Mouse (Mus musculus): Measurements from ENCODE around the gene Mpc1. TPM values are rescaled to one million over a fixed set of nuclear protein-coding genes. Genes with fewer than 3 reads are reported as not detected.

The Mpc1 gene
- polyA plus RNA-seq, 1 experiment from 2014 or later: 77.0 TPM

DNA sequence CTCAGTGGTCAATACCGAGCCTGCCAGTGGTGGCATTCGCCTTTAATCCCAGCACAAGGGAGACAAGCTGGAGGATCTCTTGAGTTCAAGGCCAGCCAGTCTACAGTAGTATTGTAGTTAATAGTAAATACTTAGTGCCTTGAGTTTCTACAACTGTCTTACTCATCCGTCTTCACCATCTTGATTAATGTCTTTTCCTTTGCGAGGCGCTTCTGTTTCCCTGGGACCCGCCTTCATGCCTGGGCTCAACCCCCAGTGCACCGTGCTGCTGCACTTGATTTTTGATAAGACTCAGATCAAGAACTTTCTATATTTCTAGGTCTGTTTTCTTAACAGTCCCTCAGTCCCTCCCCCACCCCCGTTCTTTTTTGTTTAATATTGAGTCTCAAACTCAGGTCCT is 2.4 kb downstream of the Mpc1 start:
- Histone ChIP-seq H3K27ac (replicated peaks) (no peak overlapping the region), H3K27me3 (ENCODE audit: low read depth, poor library complexity, severe bottlenecking) (peaks cover 21% of the 10 kb centered on the region), H3K36me3 (0 out of 2 replicates have a peak, but pooled peaks cover 3% of the 10 kb centered on the region), H3K4me3 (peak overlapping the region; percentile 87), H3K4me1 (peaks cover 26% of the 10 kb centered on the region), H3K9me3 (replicated peaks) (no peaks in the 10 kb centered on the region)
- no peak for DNase-seq (ENCODE audit: low spot score)
- WGBS: 48% methylated on average over 8 of the region's 8 CpGs

DNA sequence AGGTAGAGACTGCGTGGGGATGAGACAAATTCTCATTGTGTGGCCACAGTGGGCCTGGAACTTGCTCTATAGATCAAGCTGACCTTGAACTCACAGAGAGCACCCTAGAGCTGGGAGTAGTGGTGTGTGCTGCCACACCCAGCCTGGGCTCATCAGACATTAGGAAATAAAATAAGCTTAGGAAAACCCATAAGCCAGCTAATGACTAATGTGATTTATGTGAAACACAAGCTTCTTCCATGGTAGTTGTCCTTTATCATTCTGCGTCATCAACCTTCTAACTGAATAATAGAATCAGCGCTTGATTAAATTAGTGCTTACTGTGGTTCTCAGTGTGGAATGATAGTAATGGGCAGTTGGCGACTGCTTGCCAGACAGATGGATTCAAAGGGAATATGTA is 4.3 kb downstream of the Mpc1 start:
- H3K27me3 ChIP-seq (ENCODE audit: low read depth, poor library complexity, severe bottlenecking): peaks cover 21% of the 10 kb centered on the region
- peaks cover 26% of the 10 kb centered on the region for H3K4me1 ChIP-seq
- WGBS: 89% methylated on average over 4 of the region's 4 CpGs
- H3K9me3 ChIP-seq (replicated peaks): no peaks in the 10 kb centered on the region
- no peak overlapping the region for H3K27ac ChIP-seq (replicated peaks)
- 0 out of 2 replicates have a peak, but pooled peaks cover 3% of the 10 kb centered on the region for H3K36me3 ChIP-seq
- no peak for DNase-seq (ENCODE audit: low spot score)
- H3K4me3 ChIP-seq: no peak overlapping the region

GRCm38 (mm10) chr17:8289993-8290679 is 7.4 kb downstream of the Mpc1 start:
- Histone ChIP-seq H3K4me1 (peaks cover 1% of the 10 kb centered on the region; the same call in 1 of the 2 replicates), H3K27ac (replicated peaks) (no peak overlapping the region), H3K36me3 (0 out of 2 replicates have a peak, but pooled peaks cover 3% of the 10 kb centered on the region), H3K27me3 (ENCODE audit: low read depth, poor library complexity, severe bottlenecking) (peaks cover 11% of the 10 kb centered on the region), H3K4me3 (no peak overlapping the region), H3K9me3 (replicated peaks) (no peaks in the 10 kb centered on the region)
- WGBS: 83% methylated on average over 3 of the region's 3 CpGs
- no peak for DNase-seq (ENCODE audit: low spot score)

GRCm38 (mm10) chr17:8290736-8291135 is 8.0 kb downstream of the Mpc1 start:
- Histone ChIP-seq H3K27ac (replicated peaks) (no peak overlapping the region), H3K4me1 (no peaks in the 10 kb centered on the region), H3K36me3 (0 out of 2 replicates have a peak, but pooled peaks cover 3% of the 10 kb centered on the region), H3K9me3 (replicated peaks) (no peaks in the 10 kb centered on the region), H3K4me3 (no peak overlapping the region), H3K27me3 (ENCODE audit: low read depth, poor library complexity, severe bottlenecking) (peaks cover 5% of the 10 kb centered on the region)
- no peak for DNase-seq (ENCODE audit: low spot score)

GRCm38 (mm10) chr17:8295825-8296224 is 13.1 kb downstream of the Mpc1 start:
- Histone ChIP-seq H3K27me3 (ENCODE audit: low read depth, poor library complexity, severe bottlenecking) (no peaks in the 10 kb centered on the region), H3K9me3 (replicated peaks) (no peaks in the 10 kb centered on the region)

DNA sequence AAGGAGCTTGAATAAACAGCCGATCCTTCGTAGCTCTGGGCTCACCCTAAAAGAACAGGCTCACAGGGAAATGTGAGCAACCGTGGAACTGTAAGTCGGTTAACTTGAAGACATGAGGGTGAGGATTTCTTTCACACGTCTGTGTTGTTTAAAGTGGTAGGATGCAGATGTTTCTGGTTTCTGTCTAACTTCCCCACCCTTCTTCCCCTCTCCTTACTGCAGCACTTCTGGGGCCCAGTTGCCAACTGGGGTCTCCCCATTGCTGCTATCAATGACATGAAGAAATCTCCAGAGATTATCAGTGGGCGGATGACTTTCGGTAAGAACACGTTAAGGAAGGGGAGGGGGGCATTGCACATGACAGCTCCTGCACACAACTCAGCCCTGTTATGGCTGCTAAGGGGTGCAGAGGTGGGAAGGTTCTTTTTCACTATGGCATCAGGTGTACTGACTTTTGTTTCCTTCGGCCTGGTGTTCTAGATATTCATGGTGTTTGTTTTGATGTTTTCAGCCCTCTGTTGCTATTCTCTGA is 13.7 kb downstream of the Mpc1 start:
- 88% methylated on average over 9 of the region's 9 CpGs for WGBS
- DNase-seq (ENCODE audit: low spot score): no peak
- no peaks in the 10 kb centered on the region for H3K9me3 ChIP-seq (replicated peaks)

More at GRCm38 (mm10) chr17:8295825-8296224, 13.1 kb downstream of the Mpc1 start:
- Histone ChIP-seq H3K4me1 (no peaks in the 10 kb centered on the region), H3K4me3 (no peak overlapping the region), H3K36me3 (no peaks in the 10 kb centered on the region; the same call in 1 of the 2 replicates), H3K27ac (replicated peaks) (no peak overlapping the region)
- DNase-seq (ENCODE audit: low spot score): no peak

GRCm38 (mm10) chr17:8297746-8298145 is 15.0 kb downstream of the Mpc1 start:
- Histone ChIP-seq H3K4me1 (no peaks in the 10 kb centered on the region), H3K27ac (replicated peaks) (no peak overlapping the region), H3K27me3 (ENCODE audit: low read depth, poor library complexity, severe bottlenecking) (no peaks in the 10 kb centered on the region), H3K9me3 (replicated peaks) (no peaks in the 10 kb centered on the region), H3K36me3 (no peaks in the 10 kb centered on the region; the same call in 1 of the 2 replicates), H3K4me3 (no peak overlapping the region)
- WGBS: 84% methylated on average over 5 of the region's 5 CpGs
- no peak for DNase-seq (ENCODE audit: low spot score)

More for the DNA sequence above, 13.7 kb downstream of the Mpc1 start:
- Histone ChIP-seq H3K27ac (replicated peaks) (no peak overlapping the region), H3K36me3 (no peaks in the 10 kb centered on the region; the same call in 1 of the 2 replicates), H3K27me3 (ENCODE audit: low read depth, poor library complexity, severe bottlenecking) (no peaks in the 10 kb centered on the region), H3K4me3 (no peak overlapping the region), H3K4me1 (no peaks in the 10 kb centered on the region)

DNA sequence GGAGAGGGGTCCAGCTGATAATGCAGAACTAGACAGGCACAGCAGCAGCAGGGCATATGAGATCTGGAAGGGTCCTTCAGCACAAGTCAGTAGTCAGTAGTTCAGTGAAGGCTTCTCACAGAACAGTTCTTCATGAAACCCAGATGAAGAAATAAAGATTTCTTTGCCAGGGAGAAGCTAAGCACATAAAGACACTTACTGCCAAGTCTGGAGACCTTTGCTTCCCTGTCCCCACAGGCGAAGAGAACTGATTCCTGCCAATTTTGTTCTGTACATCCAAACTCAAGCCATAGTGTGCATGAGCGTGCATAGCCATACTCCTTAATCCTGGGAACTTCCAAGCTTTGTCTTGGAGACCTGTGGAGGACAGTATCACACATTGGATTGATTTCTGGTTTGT is 15.6 kb downstream of the Mpc1 start:
- H3K9me3 ChIP-seq (replicated peaks): no peaks in the 10 kb centered on the region
- DNase-seq (ENCODE audit: low spot score): no peak
- no peak overlapping the region for H3K4me3 ChIP-seq
- 86% methylated on average over 2 of the region's 2 CpGs for WGBS
- no peaks in the 10 kb centered on the region for H3K27me3 ChIP-seq (ENCODE audit: low read depth, poor library complexity, severe bottlenecking)
- H3K36me3 ChIP-seq: no peaks in the 10 kb centered on the region; the same call in 1 of the 2 replicates
- H3K27ac ChIP-seq (replicated peaks): no peak overlapping the region
- no peaks in the 10 kb centered on the region for H3K4me1 ChIP-seq

DNA sequence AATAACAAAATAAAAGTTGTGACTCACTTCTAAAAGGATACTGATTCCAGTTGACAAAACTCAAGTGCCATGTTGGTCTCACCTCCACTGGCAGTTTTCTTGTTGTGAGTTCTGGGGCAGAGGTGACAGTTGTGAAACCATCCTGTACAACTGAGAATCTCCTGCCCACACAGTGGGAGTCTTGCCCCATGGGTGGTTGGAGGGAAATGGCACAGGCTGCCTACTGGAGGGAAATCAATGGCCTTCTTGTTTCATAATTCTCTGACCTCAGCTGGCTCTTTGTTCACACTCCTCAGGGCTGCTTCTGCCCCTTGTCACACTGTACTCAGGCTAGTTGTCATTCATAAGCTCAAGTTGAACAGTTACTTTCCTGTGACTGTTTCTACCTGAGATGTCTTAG is 16.8 kb downstream of the Mpc1 start:
- Histone ChIP-seq H3K27me3 (ENCODE audit: low read depth, poor library complexity, severe bottlenecking) (no peaks in the 10 kb centered on the region; the same call in 1 of the 2 replicates), H3K36me3 (no peaks in the 10 kb centered on the region; the same call in 1 of the 2 replicates), H3K9me3 (replicated peaks) (no peaks in the 10 kb centered on the region), H3K4me3 (no peak overlapping the region), H3K27ac (replicated peaks) (no peak overlapping the region), H3K4me1 (no peaks in the 10 kb centered on the region)
- no peak for DNase-seq (ENCODE audit: low spot score)

GRCm38 (mm10) chr17:8301515-8301914 is 18.8 kb downstream of the Mpc1 start:
- Histone ChIP-seq H3K9me3 (replicated peaks) (no peaks in the 10 kb centered on the region), H3K36me3 (no peaks in the 10 kb centered on the region; the same call in 1 of the 2 replicates), H3K27me3 (ENCODE audit: low read depth, poor library complexity, severe bottlenecking) (no peaks in the 10 kb centered on the region; the same call in 1 of the 2 replicates), H3K27ac (replicated peaks) (no peak overlapping the region), H3K4me3 (no peak overlapping the region), H3K4me1 (no peaks in the 10 kb centered on the region)
- WGBS: 81% methylated on average over 4 of the region's 4 CpGs
- no peak for DNase-seq (ENCODE audit: low spot score)

DNA sequence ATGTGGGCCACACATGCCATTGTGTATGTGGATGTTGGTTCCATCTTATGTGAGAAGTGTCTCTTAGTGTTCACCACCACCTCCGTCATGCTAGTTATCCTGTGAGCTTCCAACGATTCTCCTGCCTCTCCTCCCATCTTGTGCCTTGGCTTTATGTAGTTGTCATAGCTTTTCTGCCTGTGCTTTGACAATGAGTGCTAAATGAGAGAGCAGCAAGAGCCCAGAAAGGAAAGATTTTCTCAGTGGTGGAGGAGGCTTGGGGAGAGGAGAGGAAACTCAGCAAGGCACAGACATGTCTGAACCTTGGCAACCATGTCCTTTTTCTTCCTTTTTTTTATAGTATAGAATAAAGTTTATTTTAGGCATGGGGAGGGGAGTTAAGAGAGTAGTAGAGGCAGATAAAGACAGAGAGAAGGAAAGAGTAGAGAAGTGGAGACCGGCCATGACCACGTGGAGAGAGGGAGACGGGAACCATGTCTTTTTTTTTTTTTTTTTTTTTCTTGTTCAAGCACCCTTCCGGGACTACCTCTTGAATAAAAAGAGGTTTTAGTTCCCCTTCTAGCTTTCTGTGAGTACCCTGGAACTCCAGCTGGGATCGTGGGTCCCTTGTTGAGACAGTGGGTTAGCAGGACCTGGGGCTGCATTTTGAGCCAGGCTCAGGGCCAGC is 20.2 kb downstream of the Mpc1 start:
- WGBS: 75% methylated on average over 7 of the region's 7 CpGs
- no peaks in the 10 kb centered on the region; the same call in 1 of the 2 replicates for H3K27me3 ChIP-seq (ENCODE audit: low read depth, poor library complexity, severe bottlenecking)
- no peak for DNase-seq (ENCODE audit: low spot score)
- H3K9me3 ChIP-seq (replicated peaks): no peaks in the 10 kb centered on the region
- H3K27ac ChIP-seq (replicated peaks): no peak overlapping the region
- no peaks in the 10 kb centered on the region; the same call in 1 of the 2 replicates for H3K36me3 ChIP-seq
- no peak overlapping the region for H3K4me3 ChIP-seq
- H3K4me1 ChIP-seq: no peaks in the 10 kb centered on the region

DNA sequence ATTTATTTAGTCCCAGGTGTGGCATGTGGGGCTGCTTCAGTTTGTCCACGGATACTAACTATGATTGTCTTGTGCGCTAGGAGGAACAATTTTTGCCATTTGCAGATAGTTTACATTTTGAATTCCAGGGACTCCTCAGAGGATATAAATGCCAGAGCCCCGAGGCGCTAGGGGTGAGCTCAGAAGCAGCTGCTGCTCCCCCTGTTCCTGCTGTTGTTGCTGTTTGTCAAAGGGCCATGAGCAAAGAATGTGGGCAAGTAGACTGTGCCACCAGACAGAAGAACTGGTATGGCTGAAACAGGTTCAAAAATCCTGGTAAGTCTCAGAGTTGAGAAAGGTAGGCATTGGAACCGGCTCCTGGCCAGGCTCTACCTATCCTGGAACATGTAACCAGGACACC is 21.0 kb downstream of the Mpc1 start:
- Histone ChIP-seq H3K36me3 (no peaks in the 10 kb centered on the region; the same call in 1 of the 2 replicates), H3K9me3 (replicated peaks) (no peaks in the 10 kb centered on the region), H3K4me3 (no peak overlapping the region), H3K27ac (replicated peaks) (no peak overlapping the region), H3K4me1 (no peaks in the 10 kb centered on the region), H3K27me3 (ENCODE audit: low read depth, poor library complexity, severe bottlenecking) (no peaks in the 10 kb centered on the region; the same call in 1 of the 2 replicates)
- 72% methylated on average over 5 of the region's 5 CpGs for WGBS
- DNase-seq (ENCODE audit: low spot score): no peak

GRCm38 (mm10) chr17:8305801-8306200 is 23.1 kb downstream of the Mpc1 start:
- DNase-seq (ENCODE audit: low spot score): no peak
- no peaks in the 10 kb centered on the region for H3K36me3 ChIP-seq
- no peak overlapping the region for H3K27ac ChIP-seq (replicated peaks)
- no peaks in the 10 kb centered on the region; the same call in 1 of the 2 replicates for H3K27me3 ChIP-seq (ENCODE audit: low read depth, poor library complexity, severe bottlenecking)
- 27% methylated on average over 3 of the region's 3 CpGs for WGBS
- H3K9me3 ChIP-seq (replicated peaks): no peaks in the 10 kb centered on the region
- H3K4me1 ChIP-seq: peaks cover 7% of the 10 kb centered on the region; the same call in 1 of the 2 replicates
- H3K4me3 ChIP-seq: no peak overlapping the region

Measured in midbrain, embryonic 10.5 days (tissue).